Mouse (Mus musculus) right cerebral cortex, adult 18-20 months (tissue): ENCODE data around the gene Gstp3.
A peak's percentile ranks its signal among the peaks of the same experiment; 100 is the strongest.
"Not testable (repeated sequence)": the region's sequence is repeated elsewhere in the genome, so short reads cannot be mapped to it uniquely, and the experiment has no call there.

ENCODE experiments used
- DNase-seq: peaks from one replicate; pipeline ENCODE4 v3.0.0; 2022; ENCODE audit warnings: mixed read lengths

The Gstp3 gene

GRCm38 (mm10) chr19:4060044-4060898, 902 bp upstream of the Gstp3 start:
- DNase-seq, result not testable (repeated sequence)

GRCm38 (mm10) chr19:4058581-4058980, 788 bp downstream of the Gstp3 start:
- DNase-seq, result no peak

- DNase-seq, result no peak
Measured at GRCm38 (mm10) chr19:4057962-4058361, 1.4 kb downstream of the Gstp3 start.

GRCm38 (mm10) chr19:4057389-4057788, 2.0 kb downstream of the Gstp3 start:
- DNase-seq, result no peak

GRCm38 (mm10) chr19:4056727-4057126, 2.6 kb downstream of the Gstp3 start:
- no peak for DNase-seq

GRCm38 (mm10) chr19:4055947-4056693, 3.2 kb downstream of the Gstp3 start:
- no peak for DNase-seq

GRCm38 (mm10) chr19:4055216-4055946, 4.0 kb downstream of the Gstp3 start:
- no peak for DNase-seq

- no peak for DNase-seq
Measured at GRCm38 (mm10) chr19:4054613-4055012, 4.8 kb downstream of the Gstp3 start.

- no peak for DNase-seq
Measured at GRCm38 (mm10) chr19:4052516-4053030, 6.8 kb downstream of the Gstp3 start.

GRCm38 (mm10) chr19:4051741-4052515, 7.4 kb downstream of the Gstp3 start:
- no peak for DNase-seq

GRCm38 (mm10) chr19:4051016-4051415, 8.4 kb downstream of the Gstp3 start:
- DNase-seq, result no peak

- not testable (repeated sequence) for DNase-seq
Measured at GRCm38 (mm10) chr19:4049069-4049468, 10.3 kb downstream of the Gstp3 start.

- DNase-seq, result peak; percentile 63
Measured at GRCm38 (mm10) chr19:4047859-4048258, 11.5 kb downstream of the Gstp3 start.

GRCm38 (mm10) chr19:4046866-4047254, 12.5 kb downstream of the Gstp3 start:
- no peak for DNase-seq

- peak; percentile 91 for DNase-seq
Measured at GRCm38 (mm10) chr19:4045966-4046865, 13.2 kb downstream of the Gstp3 start, which contains the start of gene Gstp2. TSS of gene Gstp2 (minus strand) at chr19:4046023.

GRCm38 (mm10) chr19:4044109-4044508, 15.3 kb downstream of the Gstp3 start:
- not testable (repeated sequence) for DNase-seq

- DNase-seq, result no peak
Measured at GRCm38 (mm10) chr19:4042124-4042523, 17.2 kb downstream of the Gstp3 start.

GRCm38 (mm10) chr19:4041500-4041899, 17.9 kb downstream of the Gstp3 start:
- DNase-seq, result not testable (repeated sequence)

GRCm38 (mm10) chr19:4040941-4041340, 18.4 kb downstream of the Gstp3 start:
- DNase-seq, result not testable (repeated sequence)

GRCm38 (mm10) chr19:4037788-4038232, 21.6 kb downstream of the Gstp3 start, which contains the start of gene Gstp1:
TSS of gene Gstp1 (minus strand) at chr19:4037985.
- DNase-seq, result peak; percentile 92
